Mouse (Mus musculus) ES-E14 (cell line): Measurements from ENCODE around the gene Sim2.

Source experiments
- CHD2 ChIP-seq: IDR thresholded peaks from 2 replicates; pipeline ENCODE4 v1.6.1; 2014; ENCODE audit warnings: mild to moderate bottlenecking, low read depth, low read length, inconsistent platforms
- HCFC1 ChIP-seq: IDR thresholded peaks from 2 replicates; pipeline ENCODE4 v1.6.1; 2012; ENCODE audit warnings: low read length, inconsistent platforms, borderline replicate concordance; ENCODE audit not compliant: insufficient read depth
- MAFK ChIP-seq: IDR thresholded peaks from 2 replicates; pipeline ENCODE4 v1.6.1; 2014; ENCODE audit warnings: mild to moderate bottlenecking, low read depth, low read length, inconsistent platforms; ENCODE audit not compliant: insufficient read depth
- ZC3H11A ChIP-seq: IDR thresholded peaks from 2 replicates; pipeline ENCODE4 v1.6.1; 2012; ENCODE audit warnings: low read depth, mild to moderate bottlenecking, inconsistent platforms, low read length, borderline replicate concordance
- ZNF384 ChIP-seq: IDR thresholded peaks from 2 replicates; pipeline ENCODE4 v1.6.1; 2012; ENCODE audit warnings: low read depth, low read length, inconsistent platforms

DNA sequence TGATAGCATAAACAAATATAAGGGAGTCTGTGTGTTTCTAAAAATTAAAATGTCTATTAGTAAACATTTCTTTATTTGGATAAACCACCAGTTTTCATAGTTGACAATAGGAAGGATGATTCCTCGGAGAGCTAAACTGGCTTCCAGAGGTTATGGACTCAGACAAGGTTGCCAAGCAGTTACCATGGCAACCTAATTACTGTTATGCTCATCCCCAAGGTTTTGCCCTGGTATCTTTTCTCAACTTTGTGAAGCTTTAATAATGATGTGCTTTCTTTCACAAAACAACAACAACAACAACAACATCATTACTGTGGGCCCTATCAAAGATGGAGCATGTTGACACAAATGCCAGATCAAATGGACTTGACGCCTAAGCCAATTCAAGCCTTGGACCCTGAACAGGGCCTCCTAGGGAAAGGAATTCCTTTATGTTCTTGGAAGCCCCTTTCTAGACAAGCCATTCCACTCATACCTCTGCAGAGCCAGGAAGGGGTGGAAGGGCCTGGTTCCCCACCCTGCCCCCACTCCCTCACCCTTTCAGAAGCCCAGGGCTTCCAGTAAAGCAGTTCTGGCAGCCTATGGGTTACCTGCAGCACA lies 43.6 kb downstream of the Sim2 start:
- no peak for TF ChIP-seq CHD2
- TF ChIP-seq MAFK = no peak
- TF ChIP-seq ZC3H11A = no peak
- no peak for TF ChIP-seq HCFC1
- no peak for TF ChIP-seq ZNF384
